Mouse (Mus musculus) spleen, adult 2 months (tissue): ENCODE measurements around the gene Zcchc2.

Experiments used
- CTCF ChIP-seq: fragments of 200-500 bp; IDR thresholded peaks from 2 replicates; pipeline ENCODE4 v1.5.1; 2011; ENCODE audit warnings: mild to moderate bottlenecking, inconsistent platforms; ENCODE audit not compliant: insufficient read depth, insufficient read length, insufficient replicate concordance; ENCODE audit errors: extremely low read depth
- POLR2A ChIP-seq: fragments of 200-500 bp; IDR thresholded peaks from 2 replicates; pipeline ENCODE4 v1.6.1; 2011; ENCODE audit warnings: low read depth, low read length, inconsistent platforms

GRCm38 (mm10) chr1:106034776-106035175 lies 44.6 kb downstream of the Zcchc2 start:
- TF ChIP-seq POLR2A (no peak), CTCF (no peak)
